Mouse (Mus musculus): Measurements from ENCODE around the gene Gpr183. TPM values are rescaled to one million over a fixed set of nuclear protein-coding genes. Genes with fewer than 3 reads are reported as not detected.

The Gpr183 gene
- total RNA-seq, 2 experiments from 2014 or later, result 3.3 to 3.4 TPM

- ATAC-seq (replicated peaks; ENCODE audit: poor library complexity, severe bottlenecking), result no peak
Measured at GRCm38 (mm10) chr14:121936856-121937255, 28.1 kb downstream of the Gpr183 start.

GRCm38 (mm10) chr14:121936356-121936755 is 28.6 kb downstream of the Gpr183 start:
- ATAC-seq (replicated peaks; ENCODE audit: poor library complexity, severe bottlenecking), result no peak

- ATAC-seq (replicated peaks; ENCODE audit: poor library complexity, severe bottlenecking), result peak; percentile 49
Measured at GRCm38 (mm10) chr14:121934597-121934946, 30.4 kb downstream of the Gpr183 start.

GRCm38 (mm10) chr14:121933906-121934596 is 30.9 kb downstream of the Gpr183 start:
- peak; percentile 4 for ATAC-seq (replicated peaks; ENCODE audit: poor library complexity, severe bottlenecking)

- ATAC-seq (replicated peaks; ENCODE audit: poor library complexity, severe bottlenecking), result no peak
Measured at GRCm38 (mm10) chr14:121932180-121932579, 32.8 kb downstream of the Gpr183 start.

GRCm38 (mm10) chr14:121931594-121931993 is 33.4 kb downstream of the Gpr183 start:
- no peak for ATAC-seq (replicated peaks; ENCODE audit: poor library complexity, severe bottlenecking)

GRCm38 (mm10) chr14:121930731-121931383 is 34.1 kb downstream of the Gpr183 start:
- peak; percentile 34 for ATAC-seq (replicated peaks; ENCODE audit: poor library complexity, severe bottlenecking)

- peak; percentile 59 for ATAC-seq (replicated peaks; ENCODE audit: poor library complexity, severe bottlenecking)
Measured at GRCm38 (mm10) chr14:121929243-121929951, 35.6 kb downstream of the Gpr183 start.

- peak; percentile 26 for ATAC-seq (replicated peaks; ENCODE audit: poor library complexity, severe bottlenecking)
Measured at GRCm38 (mm10) chr14:121928375-121929137, 36.4 kb downstream of the Gpr183 start.

- no peak for ATAC-seq (replicated peaks; ENCODE audit: poor library complexity, severe bottlenecking)
Measured at GRCm38 (mm10) chr14:121927451-121927850, 37.5 kb downstream of the Gpr183 start.

- no peak for ATAC-seq (replicated peaks; ENCODE audit: poor library complexity, severe bottlenecking)
Measured at GRCm38 (mm10) chr14:121926901-121927300, 38.1 kb downstream of the Gpr183 start.

GRCm38 (mm10) chr14:121924876-121925275 is 40.1 kb downstream of the Gpr183 start:
- ATAC-seq (replicated peaks; ENCODE audit: poor library complexity, severe bottlenecking), result no peak

GRCm38 (mm10) chr14:121922731-121923130 is 42.3 kb downstream of the Gpr183 start:
- peak; percentile 15 for ATAC-seq (replicated peaks; ENCODE audit: poor library complexity, severe bottlenecking)

GRCm38 (mm10) chr14:121922016-121922415 is 43.0 kb downstream of the Gpr183 start:
- ATAC-seq (replicated peaks; ENCODE audit: poor library complexity, severe bottlenecking), result no peak

GRCm38 (mm10) chr14:121920511-121921124 is 44.4 kb downstream of the Gpr183 start:
- no peak for ATAC-seq (replicated peaks; ENCODE audit: poor library complexity, severe bottlenecking)

GRCm38 (mm10) chr14:121919752-121920151 is 45.2 kb downstream of the Gpr183 start:
- ATAC-seq (replicated peaks; ENCODE audit: poor library complexity, severe bottlenecking), result 0 out of 2 replicates have a peak, but pooled peaks have one; percentile 23

- no peak for ATAC-seq (replicated peaks; ENCODE audit: poor library complexity, severe bottlenecking)
Measured at GRCm38 (mm10) chr14:121918266-121918665, 46.7 kb downstream of the Gpr183 start.

GRCm38 (mm10) chr14:121916311-121917094 is 48.5 kb downstream of the Gpr183 start:
- peak; percentile 73 for ATAC-seq (replicated peaks; ENCODE audit: poor library complexity, severe bottlenecking)

GRCm38 (mm10) chr14:121915621-121916020 is 49.4 kb downstream of the Gpr183 start, which contains the start of gene Gpr18:
Gpr18 (minus strand) TSS chr14:121915781.
- ATAC-seq (replicated peaks; ENCODE audit: poor library complexity, severe bottlenecking), result peak; percentile 70

Measured in granulocyte monocyte progenitor cell, adult 5-6 weeks (primary cell).